Mouse (Mus musculus) layer of hippocampus, adult 18-20 months (tissue): ENCODE results near the gene Ppp1r35. TPM values are rescaled to one million over a fixed set of nuclear protein-coding genes. Genes with fewer than 3 reads are reported as not detected.

Source experiments
- DNase-seq, 2 experiments: peaks; one replicate each; pipeline ENCODE4 v3.0.0; 2022; ENCODE audit warnings: low spot score in 2 of 2
- total RNA-seq, 2 experiments: library from RNA; stranded (reverse); gene quantifications; 2 replicates each; pipeline ENCODE4 v1.2.3; 2021

Ppp1r35 gene
- total RNA-seq, 2 experiments from 2014 or later = 23.1 to 26.4 TPM

GRCm38 (mm10) chr5:137825971-137826370 is 47.3 kb downstream of the Ppp1r35 start:
- DNase-seq = no peak

DNA sequence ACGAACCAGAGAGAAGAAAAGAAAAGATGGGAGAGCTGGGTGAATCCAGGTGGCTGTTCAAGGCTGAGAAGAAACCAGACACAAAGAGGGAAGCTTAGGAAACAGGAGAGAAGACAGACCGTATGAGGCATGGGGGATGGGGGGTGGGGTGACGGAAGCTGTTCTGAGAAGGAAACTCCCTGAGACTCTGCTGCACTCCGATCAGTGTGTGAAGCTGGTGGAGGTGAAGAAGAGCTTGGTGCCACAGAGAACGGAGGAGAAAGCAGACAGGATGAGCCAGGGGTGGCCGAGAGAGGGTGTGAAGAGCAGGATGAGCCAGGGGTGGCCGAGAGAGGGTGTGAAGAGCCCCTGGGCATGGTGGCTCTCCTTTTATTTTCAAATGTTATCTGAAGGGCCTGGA is 47.8 kb downstream of the Ppp1r35 start:
- no peak for DNase-seq

DNA sequence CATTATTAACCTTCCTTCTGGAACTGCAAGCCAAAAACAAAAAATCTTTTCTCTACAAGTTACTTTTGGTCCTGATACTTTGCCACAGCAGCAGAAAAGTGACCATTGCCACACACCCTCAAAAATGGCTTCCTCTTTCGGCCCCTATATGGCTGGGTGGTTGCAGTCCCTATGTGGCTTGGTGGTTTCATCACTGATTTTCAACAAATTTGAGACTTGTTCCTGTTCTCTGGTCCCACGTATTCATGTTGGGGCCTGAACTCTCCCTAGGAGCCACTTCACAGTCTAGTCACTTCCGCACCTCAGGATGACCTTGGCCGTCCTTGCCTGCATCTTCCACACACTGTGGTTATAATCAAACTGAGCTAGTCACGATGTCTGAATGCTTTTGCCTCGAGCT is 50.0 kb downstream of the Ppp1r35 start:
- no peak for DNase-seq

Other genes starting within 250 kb of the Ppp1r35 start
- gene Epo, start 245.6 kb upstream of the Ppp1r35 start, total RNA-seq = not detected
- 100 to 1,000 TPM; 573 to 580 TPM for gene Gnb2, start 245.3 kb upstream of the Ppp1r35 start, total RNA-seq
- gene Actl6b, start 225.3 kb upstream of the Ppp1r35 start, total RNA-seq = 100 to 1,000 TPM; 118 to 136 TPM
- gene Tfr2, start 209.0 kb upstream of the Ppp1r35 start, total RNA-seq = 10 to 100 TPM; 14.6 to 15.2 TPM
- gene Mospd3, start 177.8 kb upstream of the Ppp1r35 start, total RNA-seq = 10 to 100 TPM; 20.9 to 25.2 TPM
- 1 to 10 TPM; 6.1 to 7.5 TPM for gene Pcolce, start 165.1 kb upstream of the Ppp1r35 start, total RNA-seq
- under 1 TPM; 0.20 to 0.47 TPM for gene Fbxo24, start 149.8 kb upstream of the Ppp1r35 start, total RNA-seq
- 10 to 100 TPM; 18.9 to 24.2 TPM for gene Lrch4, start 149.7 kb upstream of the Ppp1r35 start, total RNA-seq
- gene Gm20605, start 149.7 kb upstream of the Ppp1r35 start, total RNA-seq = 10 to 100 TPM; 13.5 to 21.4 TPM
- 1 to 10 TPM; 8.2 to 9.5 TPM for gene Sap25, start 137.5 kb upstream of the Ppp1r35 start, total RNA-seq
- gene Irs3, start 133.1 kb upstream of the Ppp1r35 start, total RNA-seq = under 1 TPM; 0.30 to 0.53 TPM
- gene Agfg2, start 94.1 kb upstream of the Ppp1r35 start, total RNA-seq = 10 to 100 TPM; 72.6 to 73.5 TPM
- gene Nyap1, start 37.2 kb upstream of the Ppp1r35 start, total RNA-seq = 10 to 100 TPM; 72.6 to 74.4 TPM
- gene Tsc22d4, start 33.1 kb upstream of the Ppp1r35 start, total RNA-seq = 100 to 1,000 TPM; 164 to 187 TPM
- gene Mepce, start 8.8 kb downstream of the Ppp1r35 start, total RNA-seq = 10 to 100 TPM; 52.1 to 53.6 TPM
- gene Zcwpw1, start 8.9 kb downstream of the Ppp1r35 start, total RNA-seq = 1 to 10 TPM; 6.1 TPM
- gene Pilra, start 57.4 kb downstream of the Ppp1r35 start, total RNA-seq = 1 to 10 TPM in 1 of 2 experiments, under 1 TPM in 1; 0.56 to 1.3 TPM
- gene Pilrb1, start 79.3 kb downstream of the Ppp1r35 start, total RNA-seq = not detected
- not detected for gene Pilrb2, start 93.0 kb downstream of the Ppp1r35 start, total RNA-seq
- under 1 TPM; 0.15 to 0.25 TPM for gene Cyp3a13, start 142.8 kb downstream of the Ppp1r35 start, total RNA-seq
- gene Gjc3, start 184.2 kb downstream of the Ppp1r35 start, total RNA-seq = 10 to 100 TPM; 21.4 to 22.4 TPM
- not detected for gene Azgp1, start 202.7 kb downstream of the Ppp1r35 start, total RNA-seq
- not detected for gene Smok3a, start 242.4 kb downstream of the Ppp1r35 start, total RNA-seq
- gene Smok3b, start 242.6 kb downstream of the Ppp1r35 start, total RNA-seq = not detected